Mouse (Mus musculus) kidney, postnatal 25 days (tissue): ENCODE results near the gene Fggy.

Source experiments
- DNase-seq, 2 experiments: peaks; one replicate each; pipeline ENCODE4 v3.0.0; 2021; ENCODE audit warnings: mixed read lengths in 2 of 2

Gene Fggy

GRCm38 (mm10) chr4:95915628-95916579, 358.6 kb downstream of the Fggy start:
- DNase-seq, result no peak

GRCm38 (mm10) chr4:95917703-95918102, 360.4 kb downstream of the Fggy start:
- no peak for DNase-seq

GRCm38 (mm10) chr4:95920448-95920847, 363.1 kb downstream of the Fggy start:
- no peak for DNase-seq

GRCm38 (mm10) chr4:95924210-95925184, 367.2 kb downstream of the Fggy start:
- DNase-seq, result peak; percentile 65 to 76

- DNase-seq, result no peak
Observed at GRCm38 (mm10) chr4:95928846-95929245, 371.5 kb downstream of the Fggy start.

GRCm38 (mm10) chr4:95929936-95930335, 372.6 kb downstream of the Fggy start:
- DNase-seq, result no peak

GRCm38 (mm10) chr4:95931331-95931730, 374.0 kb downstream of the Fggy start:
- DNase-seq, result no peak

- peak; percentile 78 to 84 for DNase-seq
Observed at GRCm38 (mm10) chr4:95933801-95934356, 376.6 kb downstream of the Fggy start.

- peak; percentile 39 to 68 for DNase-seq
Observed at GRCm38 (mm10) chr4:95934384-95935035, 377.2 kb downstream of the Fggy start.

GRCm38 (mm10) chr4:95938701-95939100, 381.4 kb downstream of the Fggy start:
- no peak for DNase-seq

- no peak for DNase-seq
Observed at GRCm38 (mm10) chr4:95947896-95948295, 390.6 kb downstream of the Fggy start.

- DNase-seq, result no peak
Observed at GRCm38 (mm10) chr4:95953328-95953727, 396.0 kb downstream of the Fggy start.

- DNase-seq, result peak; percentile 97 to 99
Observed at GRCm38 (mm10) chr4:95966928-95967724, 409.8 kb downstream of the Fggy start, which contains the start of gene Hook1. Gene Hook1, plus strand, starts transcription at chr4:95967240.
